Mouse (Mus musculus): ENCODE data around the gene Nrip1. TPM values are rescaled to one million over a fixed set of nuclear protein-coding genes. Genes with fewer than 3 reads are reported as not detected.

Nrip1 gene
- total and polyA plus RNA-seq, 3 experiments, result not detected

DNA sequence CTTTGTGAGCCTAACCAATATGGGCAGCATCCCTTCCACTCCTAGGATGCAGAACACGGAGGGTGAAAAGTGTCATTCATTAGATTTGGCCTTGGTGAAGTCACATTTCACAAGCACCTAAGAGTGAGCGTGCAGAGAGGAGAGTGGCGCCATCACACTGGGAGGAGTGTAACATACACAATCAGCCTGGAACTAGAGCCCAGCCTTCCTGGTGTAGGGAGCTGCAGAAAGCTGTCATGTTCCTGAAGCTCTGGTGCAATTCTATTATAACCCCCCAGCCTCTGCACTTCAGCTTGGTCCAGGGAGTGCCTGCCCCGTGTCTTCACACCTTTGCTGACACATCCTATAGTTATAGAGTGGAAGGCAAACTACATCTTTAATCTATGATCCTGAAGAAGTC, 67.2 kb downstream of the Nrip1 start (continued):
- no peak for TF ChIP-seq E2F4 (IDR thresholded peaks at IDR 0.05; ENCODE audit: insufficient replicate concordance, low read depth, low read length)
- TF ChIP-seq RCOR1 (conservative IDR thresholded peaks at IDR 0.05; ENCODE audit: low read depth, low read length), result no peak
- no peak for TF ChIP-seq ZNF384 (IDR thresholded peaks at IDR 0.05; ENCODE audit: low read depth, low read length)

DNA sequence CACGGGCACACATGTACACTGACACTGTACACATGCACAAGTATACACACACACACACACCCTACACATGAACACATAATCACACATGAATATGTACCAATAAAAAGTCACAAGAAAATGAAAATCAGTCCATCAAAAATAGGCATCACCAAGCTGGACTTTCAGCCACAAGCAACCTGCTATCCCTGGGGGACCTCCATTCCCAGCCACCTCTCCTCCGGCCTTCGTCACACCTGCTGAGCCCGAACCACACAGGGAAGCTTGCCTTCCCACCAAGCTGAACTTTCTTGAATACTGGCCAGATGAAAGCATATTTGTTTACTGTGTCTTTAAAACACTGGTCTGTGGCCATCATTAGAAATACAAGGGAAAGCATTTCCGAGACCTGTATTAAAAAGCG, 70.2 kb downstream of the Nrip1 start:
- no peak for DNase-seq (ENCODE audit: extremely low read depth)
- dilution Hi-C loops (cut with MboI; ENCODE audit: extremely low pct_ligation_motif_present, extremely low pct_unique_long_range_greater_than_20kb, low sequenced_read_pairs), result no loop called here
- no peaks in the 10 kb centered on the region for H3K36me3 ChIP-seq (replicated peaks in 1 of 2; ENCODE audit: control insufficient read depth in 1 of 2, insufficient read depth in 1 of 2, low read length in 1 of 2)

DNA sequence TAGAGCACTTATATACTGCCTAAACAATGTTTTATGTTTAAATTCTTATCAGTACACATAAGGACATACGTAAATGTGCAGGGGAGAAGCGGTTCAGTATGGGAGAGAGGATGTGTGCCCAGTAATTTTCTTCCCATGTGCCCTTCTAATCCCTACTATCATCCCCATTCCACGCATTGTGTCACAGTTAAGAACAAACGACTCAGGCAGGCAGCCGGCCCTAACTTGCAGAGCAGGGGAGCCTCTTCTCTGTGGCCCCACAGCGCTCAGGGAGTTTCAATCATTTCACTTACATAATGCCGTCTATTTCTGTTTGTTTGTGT, 71.9 kb downstream of the Nrip1 start:
- Histone ChIP-seq H3K4me2 (ENCODE audit: insufficient read depth, low read depth, poor library complexity, severe bottlenecking) (no peak overlapping the region), H3K27ac (ENCODE audit: insufficient read depth, low read depth) (no peak overlapping the region), H3K27me3 (replicated peaks) (no peaks in the 10 kb centered on the region), H3K4me3 (replicated peaks in 1 of 3; ENCODE audit: low read depth in 2 of 3, low read length in 2 of 3, poor library complexity in 1 of 3) (no peak overlapping the region), H3K4me1 (ENCODE audit: control insufficient read depth in 1 of 2, insufficient read depth in 2 of 2) (no peaks in the 10 kb centered on the region), H3K36me3 (replicated peaks in 1 of 2; ENCODE audit: control insufficient read depth in 1 of 2, insufficient read depth in 1 of 2, low read length in 1 of 2) (no peaks in the 10 kb centered on the region), H3K9me3 (replicated peaks; ENCODE audit: low read length) (peaks cover 73% of the 10 kb centered on the region), H3K9ac (ENCODE audit: insufficient read depth, low read depth) (no peak overlapping the region), H3K79me2 (replicated peaks; ENCODE audit: control insufficient read depth, extremely low read depth, insufficient read depth, poor library complexity, severe bottlenecking) (no peaks in the 10 kb centered on the region)
- dilution Hi-C loops (cut with MboI; ENCODE audit: extremely low pct_ligation_motif_present, extremely low pct_unique_long_range_greater_than_20kb, low sequenced_read_pairs) (no loop called here), in situ Hi-C loops (cut with MboI; ENCODE audit: low pct_ligation_motif_present, low pct_unique_long_range_greater_than_20kb, low sequenced_read_pairs) (no loop called here)
- TF ChIP-seq CHD1 (IDR thresholded peaks at IDR 0.05; ENCODE audit: low read depth, low read length) (no peak), USF2 (conservative IDR thresholded peaks at IDR 0.05; ENCODE audit: low read depth, low read length) (no peak), MAFK (IDR thresholded peaks at IDR 0.05; ENCODE audit: insufficient replicate concordance, low read length) (no peak), ZC3H11A (IDR thresholded peaks at IDR 0.05; ENCODE audit: low read depth, low read length) (no peak), HCFC1 (IDR thresholded peaks at IDR 0.05; ENCODE audit: low read depth, low read length) (no peak)
- no peak for DNase-seq (ENCODE audit: extremely low read depth)

More for the DNA sequence above, 70.2 kb downstream of the Nrip1 start:
- TF ChIP-seq MEF2A (IDR thresholded peaks at IDR 0.05; ENCODE audit: borderline replicate concordance, low read depth, low read length), result no peak
- Histone ChIP-seq H3K27ac (ENCODE audit: insufficient read depth, low read depth) (no peak overlapping the region), H3K9ac (ENCODE audit: insufficient read depth, low read depth) (no peak overlapping the region), H3K4me2 (ENCODE audit: insufficient read depth, low read depth, poor library complexity, severe bottlenecking) (no peak overlapping the region), H3K9me3 (replicated peaks; ENCODE audit: low read length) (peaks cover 78% of the 10 kb centered on the region), H3K4me1 (ENCODE audit: control insufficient read depth in 1 of 2, insufficient read depth in 2 of 2) (no peaks in the 10 kb centered on the region), H3K27me3 (replicated peaks) (no peaks in the 10 kb centered on the region), H3K79me2 (replicated peaks; ENCODE audit: control insufficient read depth, extremely low read depth, insufficient read depth, poor library complexity, severe bottlenecking) (no peaks in the 10 kb centered on the region), H3K4me3 (replicated peaks in 1 of 3; ENCODE audit: low read depth in 2 of 3, low read length in 2 of 3, poor library complexity in 1 of 3) (no peak overlapping the region)
- in situ Hi-C loops (cut with MboI; ENCODE audit: low pct_ligation_motif_present, low pct_unique_long_range_greater_than_20kb, low sequenced_read_pairs), result no loop called here

DNA sequence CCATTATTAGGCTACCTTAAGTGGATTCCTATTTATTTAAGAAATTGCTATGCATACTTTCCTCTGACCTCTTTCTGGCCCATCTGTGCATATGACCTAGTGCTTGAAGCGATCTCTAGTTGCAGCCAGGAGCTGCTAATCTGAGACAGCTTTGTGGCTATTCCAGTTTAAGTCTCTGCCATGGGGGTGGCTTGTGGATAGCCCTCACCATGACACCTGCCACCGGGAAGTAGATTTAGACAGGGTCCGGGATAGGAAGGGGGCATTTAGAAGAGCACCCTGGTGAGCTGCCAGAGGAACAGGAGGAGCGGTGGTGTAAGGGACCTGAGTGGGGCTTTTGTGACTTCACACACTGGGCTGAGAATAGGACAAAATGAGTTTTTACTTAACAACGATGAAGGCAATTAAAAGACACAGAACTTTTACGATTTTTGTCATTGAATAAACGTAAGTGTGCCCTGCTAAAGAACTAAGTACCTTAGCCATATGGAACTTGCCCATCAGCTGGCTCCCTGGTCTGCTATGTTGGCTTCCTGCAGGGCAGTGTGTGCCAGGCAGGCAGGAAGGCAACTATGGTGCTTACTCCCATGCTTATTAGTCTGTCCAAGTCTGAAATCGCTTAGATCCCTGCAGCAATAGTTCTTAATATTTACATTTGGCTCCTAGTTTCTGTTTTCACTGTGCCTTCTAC, 72.4 kb downstream of the Nrip1 start:
- Histone ChIP-seq H3K9ac (ENCODE audit: insufficient read depth, low read depth) (no peak overlapping the region), H3K79me2 (replicated peaks; ENCODE audit: control insufficient read depth, extremely low read depth, insufficient read depth, poor library complexity, severe bottlenecking) (no peaks in the 10 kb centered on the region), H3K9me3 (replicated peaks; ENCODE audit: low read length) (peaks cover 73% of the 10 kb centered on the region), H3K36me3 (replicated peaks in 1 of 2; ENCODE audit: control insufficient read depth in 1 of 2, insufficient read depth in 1 of 2, low read length in 1 of 2) (no peaks in the 10 kb centered on the region), H3K4me2 (ENCODE audit: insufficient read depth, low read depth, poor library complexity, severe bottlenecking) (no peak overlapping the region), H3K27ac (ENCODE audit: insufficient read depth, low read depth) (no peak overlapping the region), H3K4me3 (replicated peaks in 1 of 3; ENCODE audit: low read depth in 2 of 3, low read length in 2 of 3, poor library complexity in 1 of 3) (no peak overlapping the region), H3K4me1 (ENCODE audit: control insufficient read depth in 1 of 2, insufficient read depth in 2 of 2) (no peaks in the 10 kb centered on the region), H3K27me3 (replicated peaks) (no peaks in the 10 kb centered on the region)
- TF ChIP-seq GABPA (IDR thresholded peaks at IDR 0.05; ENCODE audit: insufficient replicate concordance, low read depth, low read length), result no peak
- no peak for TF ChIP-seq E2F4 (IDR thresholded peaks at IDR 0.05; ENCODE audit: insufficient replicate concordance, low read depth, low read length)
- no peak for TF ChIP-seq ZNF384 (IDR thresholded peaks at IDR 0.05; ENCODE audit: low read depth, low read length)
- in situ Hi-C loops (cut with MboI; ENCODE audit: low pct_ligation_motif_present, low pct_unique_long_range_greater_than_20kb, low sequenced_read_pairs) (no loop called here), dilution Hi-C loops (cut with MboI; ENCODE audit: extremely low pct_ligation_motif_present, extremely low pct_unique_long_range_greater_than_20kb, low sequenced_read_pairs) (no loop called here)
- DNase-seq (ENCODE audit: extremely low read depth), result no peak

All from CH12.LX (cell line).